Mouse (Mus musculus): ENCODE measurements around the gene Zp2. TPM values are rescaled to one million over a fixed set of nuclear protein-coding genes. Genes with fewer than 3 reads are reported as not detected.

Gene Zp2
- total RNA-seq, 1 experiment from 2014 or later, result not detected

DNA sequence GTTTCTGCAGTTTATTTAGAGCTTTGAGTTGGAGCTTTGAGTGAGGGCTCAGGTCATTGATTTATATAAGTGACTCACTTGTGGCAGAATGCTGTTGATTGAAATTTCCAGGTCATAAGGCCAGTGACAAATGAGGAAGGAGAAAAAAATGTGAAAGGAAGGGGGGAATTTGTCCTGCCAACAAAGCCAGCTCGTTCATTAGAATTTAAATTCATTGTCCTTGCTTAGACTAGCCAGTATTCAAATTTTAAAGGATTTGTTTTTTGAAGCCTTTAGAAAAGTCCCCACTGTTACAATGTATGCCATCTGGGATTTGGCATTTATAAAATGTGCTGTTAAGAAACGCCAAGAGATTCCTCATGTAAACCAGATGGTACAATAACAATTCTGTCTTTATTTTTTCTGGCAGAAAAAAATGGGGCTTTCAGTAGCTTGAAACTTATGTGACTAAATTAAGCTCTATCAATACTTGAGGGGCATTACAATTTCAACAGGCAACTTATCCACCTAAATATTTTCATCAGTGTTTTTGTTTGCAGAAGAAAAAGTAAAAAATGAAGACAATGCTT, 11.8 kb upstream of the Zp2 start:
- no peak for ATAC-seq (ENCODE audit: extremely low read depth, insufficient number of reproducible peaks, low FRiP score, poor library complexity, severe bottlenecking)

DNA sequence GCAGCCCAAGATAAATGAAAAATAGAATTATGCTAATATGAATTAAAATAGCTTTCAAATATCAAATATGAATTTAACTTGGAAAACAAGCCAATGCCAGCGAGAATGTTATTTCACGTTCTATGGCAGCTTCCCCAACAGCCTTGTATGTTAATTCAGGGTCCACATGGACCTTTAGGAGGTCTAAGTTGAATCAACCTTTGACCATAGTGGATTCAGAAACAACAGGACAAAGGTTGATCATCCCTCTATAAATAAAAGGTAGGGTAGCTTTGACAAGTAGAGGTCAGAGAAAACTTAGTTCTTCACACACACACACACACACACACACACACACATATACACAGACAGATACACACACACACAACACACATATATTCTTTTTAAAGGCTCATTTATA, 5.8 kb upstream of the Zp2 start:
- ATAC-seq (ENCODE audit: extremely low read depth, insufficient number of reproducible peaks, low FRiP score, poor library complexity, severe bottlenecking), result no peak

DNA sequence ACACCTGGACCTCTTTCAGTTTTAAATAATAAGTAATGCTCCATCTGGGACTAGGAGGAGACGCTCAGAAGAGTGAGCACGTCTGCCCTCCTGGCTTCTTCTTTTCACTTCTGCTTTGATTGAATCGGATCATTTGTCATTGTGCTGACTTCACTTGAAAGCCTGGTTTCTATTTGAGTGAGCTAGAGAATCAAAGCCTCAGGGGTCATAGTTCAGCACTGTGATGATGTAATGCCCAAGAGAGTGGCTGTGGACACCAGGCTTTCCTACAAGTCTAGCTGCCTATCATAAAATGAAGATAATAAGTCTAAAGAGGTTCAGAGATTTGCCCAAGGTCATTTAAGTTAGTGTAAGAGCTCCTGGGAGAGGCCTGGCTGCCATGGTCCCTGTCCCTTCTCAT, 5.2 kb upstream of the Zp2 start:
- no peak for ATAC-seq (ENCODE audit: extremely low read depth, insufficient number of reproducible peaks, low FRiP score, poor library complexity, severe bottlenecking)

DNA sequence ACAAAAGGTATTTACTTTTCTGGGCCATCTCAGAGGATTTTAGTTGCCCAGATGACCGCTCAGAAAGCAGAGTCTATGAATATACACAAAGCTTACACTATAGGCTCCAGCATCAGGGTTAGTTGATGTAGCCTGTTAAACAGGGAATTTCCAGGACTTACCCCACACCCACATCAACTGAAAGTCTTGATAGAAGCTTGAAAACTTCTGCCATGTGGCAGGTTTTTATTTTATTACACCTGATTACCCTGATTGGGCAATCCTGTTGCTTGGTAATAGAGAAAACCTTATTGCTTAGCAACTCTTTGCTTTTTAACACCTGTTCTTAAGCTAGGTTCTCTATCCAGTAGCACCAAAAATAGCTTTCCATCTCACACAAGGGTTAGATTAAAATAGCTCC, 2.3 kb downstream of the Zp2 start:
- ATAC-seq (ENCODE audit: extremely low read depth, insufficient number of reproducible peaks, low FRiP score, poor library complexity, severe bottlenecking), result no peak

DNA sequence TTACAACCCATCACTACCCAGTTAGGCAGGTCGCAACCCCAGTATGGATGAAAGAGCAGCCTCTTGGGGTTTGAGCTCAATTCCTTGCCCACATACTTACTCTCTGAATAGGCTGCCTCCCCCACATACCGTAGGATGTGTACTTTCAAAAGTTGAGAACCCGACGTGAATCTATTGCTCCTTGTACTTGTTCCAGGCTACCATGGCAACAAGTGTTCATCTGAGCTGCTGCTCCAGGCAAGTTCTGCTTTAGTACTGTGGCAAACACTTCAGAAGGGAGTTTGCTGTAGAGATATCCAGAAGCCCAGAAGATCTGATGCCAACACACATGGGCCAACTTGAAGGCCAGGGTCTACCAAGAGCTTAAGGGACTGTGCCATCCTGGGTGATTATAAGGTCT, 16.1 kb downstream of the Zp2 start:
- ATAC-seq (ENCODE audit: extremely low read depth, insufficient number of reproducible peaks, low FRiP score, poor library complexity, severe bottlenecking), result no peak

DNA sequence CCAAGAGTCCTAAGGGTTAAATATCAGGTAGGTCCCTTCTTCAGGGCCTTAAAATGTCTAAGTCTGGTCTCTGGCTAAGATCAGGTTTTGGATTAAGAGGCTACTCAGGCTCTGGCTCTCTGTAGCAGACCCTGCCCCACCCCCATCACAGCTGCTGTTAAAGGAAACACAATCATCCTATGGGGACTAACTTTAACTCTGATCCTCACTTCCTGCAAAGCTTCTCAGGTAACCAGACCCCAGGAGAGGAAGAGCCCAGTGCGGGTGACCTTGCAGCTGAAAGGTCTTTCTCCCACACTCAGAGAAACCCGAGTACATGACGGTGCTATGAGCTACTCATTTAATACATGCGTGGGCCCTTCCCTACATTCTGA, 17.4 kb downstream of the Zp2 start:
- ATAC-seq (ENCODE audit: extremely low read depth, insufficient number of reproducible peaks, low FRiP score, poor library complexity, severe bottlenecking), result no peak

DNA sequence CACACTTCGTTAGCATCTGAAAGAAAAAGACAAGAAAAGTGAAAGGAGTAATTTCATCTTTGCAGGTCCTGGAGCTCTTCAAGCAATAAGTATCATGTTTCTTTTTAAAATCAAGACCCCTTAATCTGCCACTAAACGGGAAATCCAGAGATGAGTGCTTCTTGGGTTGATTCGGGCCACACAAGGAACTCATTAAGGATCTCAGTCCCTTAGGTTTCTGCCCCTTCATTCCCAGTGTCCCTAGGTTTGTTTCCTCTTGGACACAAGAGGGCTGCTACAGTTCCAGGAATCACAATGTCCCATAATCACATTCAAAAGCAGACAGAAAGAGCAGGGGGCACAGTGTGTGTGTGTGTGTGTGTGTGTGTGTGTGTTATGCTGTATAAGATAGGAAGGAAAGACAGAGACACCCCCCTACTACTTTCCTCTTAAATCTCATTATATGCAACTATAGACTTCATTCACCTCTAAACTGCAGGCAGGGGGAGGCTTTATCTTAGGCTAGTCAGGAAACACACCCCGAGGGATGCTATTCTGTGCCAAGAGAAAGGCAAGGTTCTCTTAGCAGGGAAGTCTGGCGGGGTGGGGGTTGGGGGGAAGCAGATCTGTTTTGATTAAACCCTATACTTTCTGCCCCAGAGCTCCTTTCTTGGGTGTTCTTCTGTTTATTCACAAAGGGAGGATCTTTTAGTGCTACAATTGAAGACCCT, 18.0 kb downstream of the Zp2 start:
- no peak for ATAC-seq (ENCODE audit: extremely low read depth, insufficient number of reproducible peaks, low FRiP score, poor library complexity, severe bottlenecking)

DNA sequence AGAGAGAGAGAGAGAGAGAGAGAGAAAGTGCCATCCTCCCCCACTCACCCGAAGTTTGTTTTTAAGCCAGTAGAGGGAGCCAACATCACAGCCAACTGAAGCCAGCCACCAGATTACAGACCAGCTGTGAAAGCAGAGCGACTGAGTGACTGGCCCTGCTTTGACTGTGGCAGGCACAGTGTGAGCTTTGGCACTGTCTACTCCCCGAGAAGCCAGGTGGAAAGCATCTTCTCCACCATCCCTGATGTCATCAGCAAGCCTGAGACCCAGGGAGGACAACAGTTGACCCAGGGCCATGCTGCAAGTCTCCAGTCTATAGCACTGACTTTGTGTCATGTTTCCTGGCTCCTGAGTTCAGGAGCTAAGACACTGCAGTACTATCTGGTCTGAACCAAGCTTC, 20.2 kb downstream of the Zp2 start:
- no peak for ATAC-seq (ENCODE audit: extremely low read depth, insufficient number of reproducible peaks, low FRiP score, poor library complexity, severe bottlenecking)

DNA sequence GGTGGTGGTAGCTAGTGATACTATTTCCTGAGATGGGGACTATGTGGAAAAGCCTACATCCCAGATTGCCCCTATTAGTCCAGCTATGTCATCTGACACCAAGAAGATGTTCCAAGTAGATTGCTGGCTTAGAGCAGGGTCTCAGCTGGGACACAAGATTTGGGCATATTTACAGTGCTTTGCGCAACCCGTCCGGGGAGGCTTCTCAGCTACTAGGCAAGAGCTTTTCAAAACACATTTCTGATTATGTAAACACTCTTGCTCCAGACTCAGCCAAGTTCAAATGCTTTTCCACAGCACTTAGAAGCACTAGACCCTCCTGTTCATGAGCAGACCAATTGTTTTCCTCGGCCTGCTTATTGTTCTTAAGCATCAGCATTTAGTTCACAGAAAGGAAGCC, 21.3 kb downstream of the Zp2 start:
- ATAC-seq (ENCODE audit: extremely low read depth, insufficient number of reproducible peaks, low FRiP score, poor library complexity, severe bottlenecking), result no peak

DNA sequence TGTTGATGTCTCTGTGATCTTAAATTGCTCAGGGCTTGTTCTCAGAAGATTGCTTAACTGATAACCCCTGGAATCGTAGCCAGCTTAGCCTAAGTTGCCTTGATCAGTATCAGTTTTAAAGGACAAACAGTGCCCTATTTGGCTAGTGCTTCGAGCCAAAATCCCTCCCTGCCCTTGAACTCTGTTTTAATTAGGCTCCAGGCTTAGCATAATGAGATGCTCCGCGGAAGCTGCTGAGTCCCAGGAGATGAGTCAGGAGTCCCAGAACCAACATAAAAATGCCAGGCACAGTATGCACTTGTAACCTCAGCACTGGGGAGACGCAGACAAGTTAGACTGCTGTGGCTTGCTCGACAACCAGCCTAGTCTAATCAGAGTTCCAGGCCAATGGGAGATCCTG, 27.6 kb downstream of the Zp2 start:
- ATAC-seq (ENCODE audit: extremely low read depth, insufficient number of reproducible peaks, low FRiP score, poor library complexity, severe bottlenecking), result no peak

DNA sequence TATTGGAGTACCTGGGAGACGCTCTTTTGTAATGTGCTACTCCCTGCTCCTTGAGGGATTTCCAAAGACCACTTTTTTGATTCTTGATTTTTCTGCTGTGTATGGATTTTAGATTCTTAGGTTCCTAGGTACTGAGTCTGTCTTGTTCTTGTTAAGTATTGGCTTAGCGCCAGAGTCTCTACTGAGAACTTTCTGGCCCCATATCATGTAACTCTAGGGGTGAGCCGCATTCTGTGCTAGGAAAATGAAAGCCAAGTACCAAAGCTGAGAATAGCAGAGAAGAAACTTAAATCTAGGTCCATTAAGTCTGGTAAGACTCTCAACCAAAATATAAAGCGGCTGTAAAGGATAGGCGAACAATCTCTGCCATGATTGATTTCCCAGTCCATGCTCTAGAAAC, 28.1 kb downstream of the Zp2 start:
- no peak for ATAC-seq (ENCODE audit: extremely low read depth, insufficient number of reproducible peaks, low FRiP score, poor library complexity, severe bottlenecking)

DNA sequence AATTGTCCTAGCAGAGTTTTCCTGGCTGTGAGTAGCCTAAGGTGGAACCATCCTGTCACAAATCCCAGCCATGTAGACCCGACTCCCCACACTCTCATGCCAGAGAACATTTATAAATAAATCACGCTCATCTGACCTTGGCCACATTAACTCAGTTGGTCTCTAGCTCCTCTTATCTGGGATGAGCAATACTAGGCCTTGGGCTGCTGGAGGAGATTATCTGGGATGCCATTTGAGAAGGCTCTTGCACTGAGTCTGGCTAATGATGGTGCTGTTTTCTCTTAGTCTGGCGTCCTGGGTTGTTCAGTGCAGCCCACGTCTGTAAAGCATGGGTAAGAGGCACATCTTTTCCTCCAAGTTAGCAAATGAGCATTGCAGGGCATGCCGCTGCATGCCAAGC, 35.4 kb downstream of the Zp2 start:
- no peak for ATAC-seq (ENCODE audit: extremely low read depth, insufficient number of reproducible peaks, low FRiP score, poor library complexity, severe bottlenecking)

DNA sequence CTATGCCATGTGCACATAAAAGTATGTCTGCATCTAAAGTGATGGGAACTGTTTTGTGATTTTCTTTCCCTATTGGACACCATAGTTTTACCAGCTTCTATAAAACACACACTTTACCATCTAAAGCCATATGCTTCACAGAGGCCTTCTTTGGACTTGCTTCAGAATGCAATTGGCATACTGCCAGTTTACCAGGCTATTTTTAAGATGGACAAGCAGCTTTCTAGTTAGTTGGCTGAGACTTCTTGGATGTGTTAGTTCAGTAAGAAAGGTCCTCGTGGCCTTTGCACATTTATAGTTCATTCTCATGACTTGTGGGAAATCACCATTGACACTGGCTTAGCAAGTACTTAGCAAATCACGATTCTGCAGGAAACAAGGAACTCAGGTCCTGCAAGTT, 38.7 kb downstream of the Zp2 start:
- ATAC-seq (ENCODE audit: extremely low read depth, insufficient number of reproducible peaks, low FRiP score, poor library complexity, severe bottlenecking), result no peak

DNA sequence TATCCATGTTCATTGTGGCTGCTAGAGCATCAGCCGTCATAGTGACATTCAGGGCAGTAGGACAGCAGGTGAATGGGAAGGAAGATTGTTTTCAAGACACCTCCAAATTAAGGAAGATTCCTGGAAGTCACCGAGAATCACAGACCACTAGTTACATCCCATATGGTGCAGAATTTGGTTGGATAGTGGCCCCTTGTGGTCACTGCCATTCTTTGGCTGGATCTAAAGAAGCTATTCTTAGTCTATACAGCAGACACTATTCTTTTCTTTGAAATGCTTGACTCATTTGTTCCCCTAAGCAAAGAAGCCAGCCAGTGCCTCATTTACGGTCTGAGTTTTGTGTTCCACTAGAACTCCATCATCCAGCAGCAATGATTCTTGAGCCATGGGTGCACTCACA, 40.1 kb downstream of the Zp2 start:
- ATAC-seq (ENCODE audit: extremely low read depth, insufficient number of reproducible peaks, low FRiP score, poor library complexity, severe bottlenecking), result no peak

DNA sequence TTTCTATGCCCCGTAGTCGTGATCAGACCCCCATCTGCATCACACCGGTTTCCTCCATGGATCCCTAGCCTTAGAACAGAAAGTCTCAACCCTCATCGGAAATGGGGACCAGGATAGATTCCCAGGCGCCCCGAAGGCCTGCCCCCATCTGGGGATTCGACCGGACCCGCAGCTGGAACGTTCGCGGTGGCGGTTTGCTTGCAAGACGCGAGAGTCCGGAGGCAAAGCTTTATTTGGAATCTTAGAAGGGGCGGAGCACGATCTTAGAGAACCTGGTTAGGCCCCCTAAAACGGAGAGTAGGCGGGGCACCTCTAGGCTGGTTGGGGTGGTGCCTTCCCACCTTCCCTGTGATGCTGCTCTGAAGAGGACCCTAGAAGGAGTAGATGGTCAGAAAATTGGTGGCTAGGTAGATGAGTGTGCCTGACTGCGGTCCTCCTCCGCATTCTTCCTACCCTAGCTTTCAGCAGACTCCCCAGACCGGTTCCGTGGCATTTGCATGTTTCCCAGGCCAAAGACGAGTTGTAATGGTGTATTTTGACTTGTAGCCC, 42.0 kb downstream of the Zp2 start:
- no peak for ATAC-seq (ENCODE audit: extremely low read depth, insufficient number of reproducible peaks, low FRiP score, poor library complexity, severe bottlenecking)

DNA sequence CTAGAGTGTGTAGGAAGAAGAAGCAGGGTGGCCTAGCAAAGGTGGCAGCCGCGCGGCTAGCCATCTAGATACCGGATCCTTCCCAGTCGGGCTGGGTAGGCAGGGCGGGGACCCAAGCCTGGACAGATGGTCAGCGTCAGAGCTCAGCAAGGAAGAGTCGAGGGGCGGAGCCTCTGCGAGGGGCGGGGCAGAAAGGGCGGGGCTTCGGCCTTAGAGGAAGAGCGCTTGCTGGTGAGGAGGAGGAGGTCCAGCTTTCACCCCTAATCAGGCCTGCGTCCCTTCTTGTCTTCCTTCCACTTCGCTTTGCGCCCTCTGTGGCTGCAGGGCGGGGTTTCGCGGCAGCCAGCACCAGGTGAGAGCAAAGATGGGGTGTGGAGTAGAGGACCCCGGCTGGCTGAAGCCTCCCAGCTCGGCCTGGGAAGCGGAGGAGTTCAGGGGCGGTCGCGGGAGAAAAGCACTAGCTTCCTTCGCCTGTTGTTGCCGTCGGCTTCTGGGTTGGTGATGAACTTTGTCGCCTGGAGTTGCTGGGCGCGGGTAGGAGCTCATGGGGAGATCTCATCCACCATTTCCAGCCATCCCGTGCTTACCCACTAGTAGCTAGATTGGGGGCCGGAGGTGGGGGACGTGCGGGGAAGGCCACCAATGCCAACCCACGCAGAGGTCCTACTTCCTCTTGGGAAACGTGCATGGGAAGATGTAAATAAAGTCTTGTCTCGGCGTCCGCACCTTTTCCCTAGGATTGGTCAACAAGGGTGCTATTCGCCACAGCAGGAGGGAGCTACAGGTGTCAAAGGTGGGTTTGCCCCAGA, 42.7 kb downstream of the Zp2 start, which contains the start of gene Tmem159:
TSS of gene Tmem159 (plus strand) at position 190 of the 809 bp plus-strand sequence.
- ATAC-seq (ENCODE audit: extremely low read depth, insufficient number of reproducible peaks, low FRiP score, poor library complexity, severe bottlenecking), result peak; percentile 67

DNA sequence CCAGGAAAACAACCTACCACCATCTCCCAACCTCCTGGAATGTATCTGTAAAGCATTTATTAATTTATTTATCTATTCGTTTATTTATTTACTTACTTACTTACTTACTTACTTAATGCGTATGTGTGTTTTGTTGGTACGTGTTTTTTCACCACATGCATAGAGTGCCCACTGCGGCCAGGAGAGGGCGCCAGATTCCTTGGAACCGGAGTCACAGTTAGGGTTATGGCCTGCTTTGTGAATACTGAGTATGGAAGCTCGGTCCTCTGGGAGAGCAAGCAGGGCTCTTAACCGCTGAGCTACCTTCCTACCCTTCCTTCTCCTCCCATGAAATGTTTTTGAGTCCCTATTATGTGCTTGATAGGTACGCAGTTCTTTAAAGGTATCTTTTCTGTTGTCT, 46.7 kb downstream of the Zp2 start:
- peak; percentile 33; the same call in 1 of the 2 replicates for ATAC-seq (ENCODE audit: extremely low read depth, insufficient number of reproducible peaks, low FRiP score, poor library complexity, severe bottlenecking)

DNA sequence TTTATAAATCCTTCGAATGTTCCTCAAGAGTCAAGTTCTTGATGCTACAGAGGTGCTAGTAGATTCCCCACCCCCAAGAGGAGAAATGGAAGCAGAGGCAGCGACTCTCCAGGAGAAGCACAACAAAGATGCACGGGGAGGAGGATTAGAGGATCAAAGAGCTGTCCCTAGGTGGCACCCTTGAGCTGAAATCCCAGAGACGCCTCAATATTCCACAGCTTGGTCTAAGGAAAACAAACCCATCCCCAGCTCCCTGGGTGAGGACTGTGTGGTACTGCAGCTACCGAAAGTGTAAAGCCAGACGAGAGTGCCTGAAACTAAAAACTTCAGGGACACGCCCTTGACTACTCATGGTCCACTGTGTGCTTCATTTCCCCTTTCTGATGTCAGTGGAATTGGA, 47.2 kb downstream of the Zp2 start:
- ATAC-seq (ENCODE audit: extremely low read depth, insufficient number of reproducible peaks, low FRiP score, poor library complexity, severe bottlenecking), result no peak

DNA sequence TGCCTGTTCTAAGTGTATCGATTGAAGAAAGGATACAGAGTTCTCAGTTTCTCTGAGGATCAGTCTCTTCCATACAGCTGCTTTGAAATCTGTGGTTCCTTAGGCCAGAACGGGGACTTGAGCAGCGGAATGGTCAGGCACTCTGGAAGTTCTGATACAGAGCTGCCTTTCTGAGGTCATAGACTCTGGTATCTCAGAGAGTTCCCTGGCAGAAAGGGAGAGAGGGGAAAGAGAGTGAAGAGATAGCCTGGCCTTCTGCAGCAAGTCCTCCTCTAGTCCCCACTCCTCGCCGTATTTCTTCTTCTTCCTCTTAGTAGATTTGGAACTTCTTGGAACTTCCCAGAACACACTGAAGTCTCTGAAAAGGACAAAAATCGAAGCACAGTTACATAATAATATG, 49.9 kb downstream of the Zp2 start, which contains the start of gene Dnah3:
TSS of gene Dnah3 (minus strand) at position 101 of the 400 bp plus-strand sequence.
- ATAC-seq (ENCODE audit: extremely low read depth, insufficient number of reproducible peaks, low FRiP score, poor library complexity, severe bottlenecking), result no peak

DNA sequence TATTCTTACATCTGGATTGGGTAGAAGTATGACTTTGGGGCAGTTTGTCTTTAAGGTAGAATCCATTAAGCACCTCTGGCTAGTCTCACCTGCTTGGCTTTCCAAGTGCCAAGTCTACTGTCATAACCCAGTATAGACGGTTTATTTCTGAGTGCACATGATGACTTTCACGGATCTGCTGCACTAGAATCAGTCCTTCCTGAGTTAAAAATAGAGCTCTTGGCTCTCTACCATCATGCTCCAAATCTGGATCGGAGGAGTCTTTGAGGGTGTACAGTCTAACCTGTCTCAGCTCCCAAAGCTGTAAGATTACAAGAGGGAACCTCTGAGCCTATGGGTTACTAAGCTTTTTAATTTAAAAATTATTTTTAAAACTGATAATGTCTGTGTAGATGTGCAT, 50.9 kb downstream of the Zp2 start:
- no peak for ATAC-seq (ENCODE audit: extremely low read depth, insufficient number of reproducible peaks, low FRiP score, poor library complexity, severe bottlenecking)
